Mouse (Mus musculus): ENCODE data around the gene Tspan15.

GRCm38 (mm10) chr10:62202574-62202973, 28.5 kb downstream of the Tspan15 start:
- TF ChIP-seq CTCF (IDR thresholded peaks at IDR 0.05; ENCODE audit: low read depth, low read length) = no peak
- no peak for TF ChIP-seq POLR2A (IDR thresholded peaks at IDR 0.05; ENCODE audit: extremely low read depth, insufficient read depth, low read length)
